Mouse (Mus musculus) limb, embryonic 13.5 days (tissue): Measurements from ENCODE around the gene Ahcy. TPM values are rescaled to one million over a fixed set of nuclear protein-coding genes. Genes with fewer than 3 reads are reported as not detected.

ENCODE experiments used
- ATAC-seq: fragments of 200-750 bp; cut with Nextera tagmentation; 2 replicates; pipeline ENCODE4 v1.8.0; 2017; ENCODE audit warnings: low read depth, moderate number of reproducible peaks, moderate TSS enrichment; ENCODE audit not compliant: low FRiP score
- H3K27ac ChIP-seq: fragments of 300-500 bp; sonication (generic); 2 replicates; pipeline ENCODE4 v1.5.1; 2015; ENCODE audit warnings: inconsistent platforms, mild to moderate bottlenecking, moderate library complexity
- H3K27me3 ChIP-seq: fragments of 300-500 bp; sonication (generic); 2 replicates; pipeline ENCODE4 v1.6.1; 2015; ENCODE audit warnings: mild to moderate bottlenecking, inconsistent platforms
- H3K36me3 ChIP-seq: fragments of 300-500 bp; sonication (generic); 2 replicates; pipeline ENCODE4 v1.6.1; 2015; ENCODE audit warnings: inconsistent platforms, mild to moderate bottlenecking, moderate library complexity
- H3K4me1 ChIP-seq: fragments of 300-500 bp; sonication (generic); 2 replicates; pipeline ENCODE4 v1.6.1; 2015; ENCODE audit warnings: inconsistent platforms
- H3K4me2 ChIP-seq: fragments of 300-500 bp; sonication (generic); replicated peaks from 2 replicates; pipeline ENCODE4 v1.6.1; 2015; ENCODE audit warnings: inconsistent platforms, mild to moderate bottlenecking, moderate library complexity
- H3K4me3 ChIP-seq: fragments of 300-500 bp; sonication (generic); 2 replicates; pipeline ENCODE4 v1.5.1; 2015; ENCODE audit warnings: moderate library complexity, mild to moderate bottlenecking, inconsistent platforms
- H3K9ac ChIP-seq: fragments of 300-500 bp; sonication (generic); 2 replicates; pipeline ENCODE4 v1.6.1; 2015; ENCODE audit warnings: mild to moderate bottlenecking, inconsistent platforms
- H3K9me3 ChIP-seq: fragments of 300-500 bp; sonication (generic); 2 replicates; pipeline ENCODE4 v1.6.1; 2016; ENCODE audit warnings: inconsistent platforms
- WGBS: fragments of 180-500 bp; shearing (Covaris S2); methylation state at CpG from one replicate; pipeline ENCODE4 v1.1.7; 2015; 5-methylcytosine and 5-hydroxymethylcytosine counted together
- polyA plus RNA-seq: library from polyadenylated mRNA; unstranded; fragments of >200 nt; fragmentation: Nextera tagmentation; extraction: Ambion mirVana; gene quantifications from 2 replicates; pipeline ENCODE4 v1.2.1, GENCODE M21; 2015

Ahcy gene
- polyA plus RNA-seq, 1 experiment from 2014 or later, result 73.1 TPM

DNA sequence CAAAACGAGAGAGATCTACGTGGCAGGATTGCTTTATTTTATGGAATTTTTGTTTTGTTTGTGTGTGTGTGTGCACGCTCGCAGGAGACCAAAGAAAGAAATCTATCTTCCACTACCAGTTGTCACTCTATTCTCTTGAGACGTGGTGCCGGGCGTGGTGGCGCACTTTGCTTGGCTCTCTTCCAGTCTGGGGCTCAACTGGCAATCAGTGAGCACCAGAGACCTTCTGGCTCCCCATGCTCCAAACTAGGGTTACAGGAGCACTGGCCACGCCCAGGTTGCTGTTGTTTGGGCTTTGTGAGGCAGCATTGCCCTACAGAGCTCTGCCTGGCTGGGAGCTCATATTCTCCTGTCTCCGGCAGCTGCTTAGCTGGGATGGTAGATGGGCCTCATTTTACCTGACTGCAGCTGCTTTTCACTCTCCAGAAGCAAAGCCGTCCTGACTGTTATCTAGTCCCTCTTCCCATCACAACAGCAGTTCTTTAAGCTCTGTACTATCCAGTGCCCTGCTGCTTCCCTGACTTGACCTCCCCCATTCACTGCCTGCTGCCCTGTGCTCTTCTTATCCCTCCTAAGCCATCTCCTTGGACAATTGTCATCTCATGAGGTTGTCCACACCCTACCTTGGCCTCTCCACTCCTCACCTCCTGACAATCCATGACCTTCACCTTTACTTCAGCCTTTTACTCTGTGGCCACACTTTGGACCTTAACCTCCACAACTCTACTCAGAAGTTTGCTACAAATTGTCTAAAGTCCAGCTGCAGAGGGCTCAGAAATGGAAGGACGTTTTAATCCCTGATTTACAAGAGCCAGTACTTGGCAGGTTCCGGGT lies 16.8 kb upstream of the Ahcy start:
- 64% methylated on average over 13 of the region's 13 CpGs for WGBS
- no peak overlapping the region for H3K4me2 ChIP-seq
- H3K9me3 ChIP-seq, result no peaks in the 10 kb centered on the region
- H3K9ac ChIP-seq, result no peak overlapping the region
- no peaks in the 10 kb centered on the region for H3K36me3 ChIP-seq
- no peak overlapping the region for H3K4me3 ChIP-seq
- H3K4me1 ChIP-seq, result no peaks in the 10 kb centered on the region
- ATAC-seq, result no peak
- no peaks in the 10 kb centered on the region for H3K27me3 ChIP-seq
- no peak overlapping the region for H3K27ac ChIP-seq

DNA sequence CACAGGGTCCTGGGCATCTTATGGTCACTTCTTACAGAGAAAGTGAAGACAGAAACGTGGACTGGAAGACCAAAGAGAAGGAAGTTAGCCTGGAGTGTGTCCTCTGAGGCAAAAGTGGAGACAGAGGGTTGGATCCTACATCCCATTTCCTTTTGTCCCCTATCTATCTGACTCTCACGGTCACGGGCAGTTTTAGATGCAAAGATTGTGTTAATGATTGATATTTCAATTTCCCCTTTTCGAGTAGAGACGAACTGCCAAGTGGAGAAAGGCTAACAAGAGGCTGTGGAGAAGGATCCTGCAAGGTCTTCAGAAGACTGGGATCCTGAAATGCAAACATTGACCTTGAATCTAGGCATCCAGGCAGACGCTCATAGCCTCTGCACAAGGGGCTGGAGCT lies 14.0 kb upstream of the Ahcy start:
- H3K9me3 ChIP-seq, result no peaks in the 10 kb centered on the region
- H3K9ac ChIP-seq, result no peak overlapping the region
- H3K27ac ChIP-seq, result no peak overlapping the region
- no peak overlapping the region for H3K4me2 ChIP-seq
- H3K4me1 ChIP-seq, result no peaks in the 10 kb centered on the region
- H3K36me3 ChIP-seq, result no peaks in the 10 kb centered on the region
- 83% methylated on average over 6 of the region's 6 CpGs for WGBS
- ATAC-seq, result no peak
- H3K27me3 ChIP-seq, result no peaks in the 10 kb centered on the region
- no peak overlapping the region for H3K4me3 ChIP-seq

DNA sequence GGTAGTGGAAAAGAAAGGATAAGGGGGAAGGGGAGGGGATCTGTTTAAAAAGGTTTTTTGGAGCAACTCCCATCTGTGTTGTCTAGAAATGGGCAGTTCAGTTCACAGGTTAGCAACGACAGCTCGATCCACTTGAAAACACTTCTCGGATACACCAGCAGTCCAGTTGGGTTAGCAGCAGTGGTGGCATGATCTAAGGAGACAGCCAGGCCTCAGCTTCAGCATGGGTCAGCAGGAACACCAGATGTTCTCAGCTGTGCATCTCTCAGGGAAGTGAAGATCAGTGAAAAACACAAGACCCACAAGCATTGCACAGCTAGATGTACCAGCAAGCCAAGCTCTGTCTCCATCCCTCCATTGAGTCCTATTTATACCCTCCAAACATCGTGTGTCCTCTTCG lies 12.0 kb upstream of the Ahcy start:
- H3K36me3 ChIP-seq, result no peaks in the 10 kb centered on the region
- WGBS, result 85% methylated on average over 5 of the region's 5 CpGs
- no peak overlapping the region for H3K27ac ChIP-seq
- H3K4me2 ChIP-seq, result no peak overlapping the region
- H3K9ac ChIP-seq, result no peak overlapping the region
- no peaks in the 10 kb centered on the region for H3K4me1 ChIP-seq
- H3K4me3 ChIP-seq, result no peak overlapping the region
- no peaks in the 10 kb centered on the region for H3K27me3 ChIP-seq
- no peak for ATAC-seq
- no peaks in the 10 kb centered on the region for H3K9me3 ChIP-seq

DNA sequence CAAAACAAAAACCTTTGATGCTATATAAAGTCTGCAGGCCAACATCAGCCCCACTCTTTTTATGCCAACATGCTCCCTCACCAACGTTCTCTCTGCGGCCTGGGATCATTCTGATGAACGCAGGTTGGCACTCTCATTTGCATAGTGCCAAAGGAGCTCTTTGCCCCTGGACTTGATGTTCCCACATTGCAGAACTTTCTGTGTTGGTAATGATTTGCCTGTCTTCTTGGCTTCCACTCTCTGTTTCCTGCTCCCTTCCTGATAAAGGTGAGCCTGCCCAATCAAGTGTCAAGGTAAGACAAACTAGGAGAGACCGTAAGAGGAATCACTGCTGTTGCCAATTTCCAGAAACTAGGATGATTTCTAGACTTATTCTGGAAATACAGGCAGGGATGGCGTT lies 10.2 kb upstream of the Ahcy start:
- H3K4me3 ChIP-seq, result no peak overlapping the region
- H3K4me2 ChIP-seq, result no peak overlapping the region
- no peaks in the 10 kb centered on the region for H3K27me3 ChIP-seq
- H3K9ac ChIP-seq, result no peak overlapping the region
- no peaks in the 10 kb centered on the region for H3K36me3 ChIP-seq
- H3K4me1 ChIP-seq, result no peaks in the 10 kb centered on the region
- no peak for ATAC-seq
- 86% methylated on average over 5 of the region's 5 CpGs for WGBS
- H3K9me3 ChIP-seq, result no peaks in the 10 kb centered on the region
- no peak overlapping the region for H3K27ac ChIP-seq

DNA sequence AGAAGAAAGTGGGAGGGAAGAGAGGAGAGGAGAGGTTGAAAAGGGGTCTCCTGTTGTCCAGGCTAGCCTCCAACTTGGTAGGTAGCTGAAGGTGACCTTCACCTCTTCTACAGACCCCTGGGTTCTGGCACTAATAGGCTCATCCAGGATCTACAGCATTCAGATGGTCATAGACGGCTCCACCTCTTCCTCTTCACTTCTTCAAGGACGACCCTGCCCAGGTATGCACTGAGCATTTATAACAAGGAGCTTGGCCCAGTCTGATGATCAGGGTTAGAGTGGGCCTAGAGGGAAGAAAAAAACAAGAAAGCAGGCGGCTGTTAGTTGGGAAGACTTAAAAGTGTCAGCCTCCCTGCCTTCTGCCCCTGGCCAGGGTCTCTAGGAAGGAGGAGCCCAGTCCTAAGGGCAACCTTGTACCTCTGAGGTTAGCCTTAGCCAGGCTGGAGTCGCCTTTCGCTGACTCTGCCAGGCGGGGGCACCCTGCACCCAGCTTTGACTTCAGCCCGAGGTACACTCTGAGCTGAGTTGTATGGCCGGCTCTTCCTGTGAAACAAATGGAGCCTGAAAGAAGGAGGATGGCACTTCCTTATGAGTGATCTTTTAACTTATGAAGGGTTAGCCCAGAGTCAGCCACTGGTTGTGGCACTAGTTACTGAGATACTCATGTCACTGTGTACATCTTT lies 8.0 kb upstream of the Ahcy start:
- no peaks in the 10 kb centered on the region for H3K4me1 ChIP-seq
- no peak overlapping the region for H3K4me3 ChIP-seq
- peak; percentile 54; the same call in 1 of the 2 replicates for ATAC-seq
- H3K9ac ChIP-seq, result no peak overlapping the region
- H3K9me3 ChIP-seq, result no peaks in the 10 kb centered on the region
- no peak overlapping the region for H3K27ac ChIP-seq
- no peaks in the 10 kb centered on the region for H3K27me3 ChIP-seq
- no peaks in the 10 kb centered on the region for H3K36me3 ChIP-seq
- WGBS, result 18% methylated on average over 8 of the region's 8 CpGs
- no peak overlapping the region for H3K4me2 ChIP-seq

DNA sequence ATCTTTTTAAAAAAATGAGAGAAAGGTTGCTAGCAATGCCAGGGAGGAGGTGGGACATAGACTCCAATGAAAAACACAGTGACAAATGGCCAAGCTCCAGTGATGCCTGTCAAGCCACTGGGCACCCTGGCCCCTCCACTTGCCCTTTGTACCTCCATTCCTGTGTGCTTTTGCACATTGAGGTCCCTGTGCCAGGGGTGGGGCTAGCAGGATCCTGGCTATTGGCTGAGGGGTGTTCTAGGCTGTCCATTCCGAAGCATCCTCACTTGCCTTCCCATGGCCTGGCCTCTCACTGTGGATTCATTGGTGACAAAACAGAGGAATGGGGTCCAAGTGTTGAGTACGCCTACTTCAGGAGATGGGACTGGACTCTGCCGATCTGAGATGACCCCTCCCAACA lies 6.8 kb upstream of the Ahcy start:
- Histone ChIP-seq H3K27me3 (no peaks in the 10 kb centered on the region), H3K9me3 (no peaks in the 10 kb centered on the region), H3K4me2 (no peak overlapping the region), H3K4me3 (no peak overlapping the region), H3K27ac (no peak overlapping the region), H3K9ac (no peak overlapping the region), H3K36me3 (no peaks in the 10 kb centered on the region), H3K4me1 (no peaks in the 10 kb centered on the region)
- no peak for ATAC-seq
- 89% methylated on average over 3 of the region's 3 CpGs for WGBS

DNA sequence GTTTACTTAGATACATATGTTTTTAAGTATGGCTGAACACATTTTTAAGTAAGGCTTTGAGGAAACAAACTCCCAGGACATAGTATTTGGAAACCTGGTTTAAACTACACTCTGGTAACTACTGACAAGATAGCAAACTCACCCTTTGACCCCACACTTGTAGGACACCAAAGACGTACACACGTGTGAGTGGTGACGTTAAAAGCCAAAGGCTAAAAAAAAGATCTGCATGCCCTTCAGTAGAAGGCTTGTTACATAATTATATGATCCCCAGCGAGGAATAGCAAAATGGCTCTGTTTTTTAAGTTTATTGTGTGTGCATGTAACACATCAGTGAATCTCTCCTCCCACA lies 5.9 kb upstream of the Ahcy start:
- Histone ChIP-seq H3K4me2 (no peak overlapping the region), H3K9me3 (no peaks in the 10 kb centered on the region), H3K27me3 (no peaks in the 10 kb centered on the region), H3K4me3 (no peak overlapping the region), H3K27ac (no peak overlapping the region), H3K36me3 (no peaks in the 10 kb centered on the region), H3K9ac (no peak overlapping the region), H3K4me1 (peaks cover 5% of the 10 kb centered on the region)
- ATAC-seq, result no peak
- 67% methylated on average over 4 of the region's 4 CpGs for WGBS

DNA sequence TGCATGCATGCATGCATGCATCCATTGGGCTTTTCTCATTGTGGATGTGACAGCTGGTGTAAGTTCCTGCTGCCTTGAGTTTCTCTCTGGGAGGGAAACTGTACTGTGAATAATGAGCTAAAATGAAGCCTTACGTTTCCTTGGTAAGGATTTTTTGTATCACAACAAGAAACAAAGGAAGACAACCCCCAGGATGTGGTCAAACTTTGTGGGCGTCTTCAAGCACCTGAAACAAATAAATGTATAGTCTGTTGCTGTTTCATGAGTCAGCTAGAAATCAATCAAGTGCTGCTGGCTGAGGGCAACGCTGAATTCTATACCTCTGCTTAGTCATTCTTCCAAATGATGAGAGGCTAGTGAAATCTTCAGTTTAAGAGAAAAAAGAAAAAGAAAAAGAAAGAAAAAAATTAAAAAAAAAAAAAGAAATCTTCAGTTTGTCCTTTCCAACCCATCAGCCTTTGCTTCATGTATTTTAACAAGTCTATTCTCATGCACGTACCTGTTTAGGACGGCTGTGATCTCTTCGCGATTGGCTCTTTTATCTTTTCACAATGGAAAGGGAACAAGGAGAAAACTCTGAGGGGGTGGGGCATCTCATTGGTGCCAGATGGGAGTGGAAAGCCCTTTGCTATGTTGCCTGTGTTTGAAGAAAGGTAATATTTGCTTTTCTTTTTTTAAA lies 5.3 kb upstream of the Ahcy start:
- no peak overlapping the region for H3K27ac ChIP-seq
- peaks cover 10% of the 10 kb centered on the region for H3K4me1 ChIP-seq
- no peak overlapping the region for H3K4me3 ChIP-seq
- ATAC-seq, result no peak
- no peak overlapping the region for H3K4me2 ChIP-seq
- no peaks in the 10 kb centered on the region for H3K9me3 ChIP-seq
- H3K27me3 ChIP-seq, result no peaks in the 10 kb centered on the region
- no peaks in the 10 kb centered on the region for H3K36me3 ChIP-seq
- 33% methylated on average over 7 of the region's 7 CpGs for WGBS
- no peak overlapping the region for H3K9ac ChIP-seq

DNA sequence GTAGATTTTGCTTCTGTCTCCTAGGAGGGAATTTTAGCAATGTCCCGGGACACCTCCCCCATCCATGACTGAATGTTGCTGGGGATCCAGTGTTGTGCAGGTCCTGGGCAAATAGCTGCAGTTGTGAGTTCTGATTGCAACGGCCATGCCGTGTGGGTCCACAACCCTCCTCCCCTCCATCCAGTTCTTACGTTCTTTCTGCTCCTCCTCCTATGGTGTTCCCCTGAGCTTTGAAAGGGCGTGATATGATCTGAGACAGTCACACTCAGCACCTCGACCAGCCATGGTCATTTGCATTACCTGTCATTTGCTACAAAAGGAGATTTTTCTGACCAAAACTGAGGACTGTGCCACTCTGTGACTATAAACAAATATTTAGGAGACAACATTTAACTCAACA lies 1.4 kb upstream of the Ahcy start:
- no peak for ATAC-seq

DNA sequence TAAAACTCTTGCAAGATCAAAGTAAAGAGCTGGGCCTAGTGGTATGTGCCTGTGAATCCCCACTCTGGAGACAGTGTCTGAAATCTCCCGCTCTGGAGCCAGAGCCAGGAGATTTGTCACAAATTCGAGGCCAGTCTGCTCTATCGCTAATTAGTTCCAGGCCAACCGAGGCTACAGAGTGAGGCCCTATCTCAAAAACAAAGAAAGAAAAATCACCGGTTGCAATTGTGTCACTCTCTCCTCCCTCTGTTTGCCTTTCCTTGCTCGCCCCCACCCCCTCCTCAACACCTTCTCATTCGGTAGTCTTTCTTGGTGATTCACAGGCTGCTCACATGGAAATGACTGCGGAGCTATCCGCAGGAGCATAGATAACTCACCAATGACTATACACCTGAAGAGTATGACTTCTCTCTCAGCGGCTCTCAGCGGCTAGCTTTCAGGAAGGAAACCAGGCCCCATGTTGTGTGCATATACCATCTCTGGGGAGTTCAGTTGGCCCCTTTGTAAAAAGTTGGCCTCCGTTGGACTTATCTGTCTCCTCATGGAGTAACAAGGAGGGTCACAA lies 551 bp upstream of the Ahcy start:
- Histone ChIP-seq H3K4me2 (peak overlapping the region; percentile 76), H3K27ac (peak overlapping the region; percentile 73; the same call in 1 of the 2 replicates), H3K4me3 (peak overlapping the region; percentile 73), H3K9me3 (no peaks in the 10 kb centered on the region), H3K36me3 (no peaks in the 10 kb centered on the region), H3K27me3 (no peaks in the 10 kb centered on the region), H3K9ac (peak overlapping the region; percentile 80), H3K4me1 (peaks cover 26% of the 10 kb centered on the region)
- 15% methylated on average over 12 of the region's 12 CpGs for WGBS
- peak; percentile 38 for ATAC-seq

More for the DNA sequence above, 1.4 kb upstream of the Ahcy start:
- no peaks in the 10 kb centered on the region for H3K9me3 ChIP-seq
- H3K27me3 ChIP-seq, result no peaks in the 10 kb centered on the region
- H3K4me3 ChIP-seq, result no peak overlapping the region
- no peak overlapping the region for H3K4me2 ChIP-seq
- 72% methylated on average over 6 of the region's 6 CpGs for WGBS
- H3K4me1 ChIP-seq, result peaks cover 26% of the 10 kb centered on the region
- H3K36me3 ChIP-seq, result no peaks in the 10 kb centered on the region
- H3K27ac ChIP-seq, result no peak overlapping the region
- H3K9ac ChIP-seq, result no peak overlapping the region

DNA sequence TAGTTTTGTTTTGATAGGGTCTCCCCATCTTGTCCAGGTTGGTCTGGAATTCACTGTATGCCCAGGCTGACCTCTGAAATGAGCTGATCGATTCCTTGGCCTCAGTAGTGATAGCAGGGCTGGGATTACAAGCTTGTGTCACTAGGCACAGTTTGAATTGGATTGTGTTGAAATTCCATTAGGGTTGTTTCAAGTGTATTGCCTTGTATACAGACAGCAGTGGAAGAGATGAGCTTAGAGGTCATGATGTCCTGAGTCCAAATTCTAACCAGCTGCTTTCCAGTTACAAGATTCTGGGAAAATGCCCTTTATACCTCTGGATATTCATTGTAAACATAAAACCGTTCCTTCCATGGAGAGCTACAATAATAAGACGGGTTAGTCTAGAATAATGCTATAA lies 950 bp downstream of the Ahcy start:
- peak overlapping the region; percentile 73 for H3K4me3 ChIP-seq
- no peak overlapping the region for H3K27ac ChIP-seq
- H3K27me3 ChIP-seq, result no peaks in the 10 kb centered on the region
- H3K4me2 ChIP-seq, result peak overlapping the region; percentile 76
- H3K36me3 ChIP-seq, result peaks cover 3% of the 10 kb centered on the region
- no peaks in the 10 kb centered on the region for H3K9me3 ChIP-seq
- peak overlapping the region; percentile 80 for H3K9ac ChIP-seq
- no peak for ATAC-seq
- WGBS, result 17% methylated on average over 3 of the region's 3 CpGs
- peaks cover 26% of the 10 kb centered on the region for H3K4me1 ChIP-seq
